Mouse (Mus musculus): Measurements from ENCODE around the gene Hmcn2.

DNA sequence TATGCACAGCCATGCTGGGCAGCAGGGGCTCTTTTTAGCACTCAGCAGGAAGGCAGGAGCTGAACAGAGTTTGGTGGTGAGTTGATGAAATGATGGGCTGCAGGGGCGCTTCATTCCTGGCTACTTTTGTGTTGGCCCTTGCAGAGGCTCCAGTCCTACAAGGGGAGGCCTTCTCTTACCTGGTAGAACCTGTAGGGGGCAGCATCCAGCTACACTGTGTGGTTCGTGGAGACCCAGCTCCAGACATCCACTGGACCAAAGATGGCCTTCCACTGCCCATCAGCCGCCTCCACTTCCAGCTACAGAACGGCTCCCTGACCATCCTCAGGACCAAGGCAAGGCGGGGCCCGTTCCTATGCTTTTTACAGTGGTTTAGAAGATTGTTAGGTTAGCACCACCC, 121.4 kb downstream of the Hmcn2 start:
- peak; percentile 78 for TF ChIP-seq CTCF (IDR thresholded peaks at IDR 0.05; ENCODE audit: low read depth)
- TF ChIP-seq EP300 (IDR thresholded peaks at IDR 0.05; ENCODE audit: low read depth): no peak

All from liver, postnatal 0 days (tissue).